Mouse (Mus musculus) liver, postnatal 0 days (tissue): Measurements from ENCODE around the gene Mrm3. TPM values are rescaled to one million over a fixed set of nuclear protein-coding genes. Genes with fewer than 3 reads are reported as not detected.

Experiments used
- ATAC-seq: fragments of 200-750 bp; cut with Nextera tagmentation; 2 replicates; pipeline ENCODE4 v1.8.0; 2017; ENCODE audit warnings: mild to moderate bottlenecking, moderate library complexity
- DNase-seq: peaks from one replicate; pipeline ENCODE4 v3.0.0-alpha.2; 2016
- H3K27ac ChIP-seq: fragments of 300-500 bp; sonication (generic); 2 replicates; pipeline ENCODE4 v1.5.1; 2014; ENCODE audit warnings: antibody characterized with exemption, moderate library complexity, mild to moderate bottlenecking, low read depth
- H3K27me3 ChIP-seq: fragments of 300-500 bp; sonication (generic); 2 replicates; pipeline ENCODE4 v1.6.1; 2014; ENCODE audit warnings: low read length, control low read depth, mixed read lengths; ENCODE audit not compliant: insufficient read depth
- H3K36me3 ChIP-seq: fragments of 300-500 bp; sonication (generic); replicated peaks from 2 replicates; pipeline ENCODE4 v1.6.1; 2014; ENCODE audit warnings: mild to moderate bottlenecking, control low read depth, low read length, moderate library complexity, mixed read lengths; ENCODE audit not compliant: insufficient read depth
- H3K4me1 ChIP-seq: fragments of 300-500 bp; sonication (generic); 2 replicates; pipeline ENCODE4 v1.6.1; 2014; ENCODE audit warnings: antibody characterized with exemption, mild to moderate bottlenecking, control low read depth; ENCODE audit not compliant: insufficient read depth
- H3K4me2 ChIP-seq: fragments of 300-500 bp; sonication (generic); 2 replicates; pipeline ENCODE4 v1.6.1; 2014; ENCODE audit warnings: low read depth, mild to moderate bottlenecking, low read length, moderate library complexity, mixed read lengths
- H3K4me3 ChIP-seq: fragments of 300-500 bp; sonication (generic); 2 replicates; pipeline ENCODE4 v1.5.1; 2014; ENCODE audit warnings: low read depth, low read length
- H3K9ac ChIP-seq: fragments of 300-500 bp; sonication (generic); replicated peaks from 2 replicates; pipeline ENCODE4 v1.6.1; 2014; ENCODE audit warnings: mild to moderate bottlenecking, moderate library complexity
- H3K9me3 ChIP-seq: fragments of 300-500 bp; sonication (generic); 2 replicates; pipeline ENCODE4 v1.6.1; 2016; ENCODE audit warnings: mild to moderate bottlenecking, control low read depth, low read length, mixed read lengths
- CTCF ChIP-seq: sonication (generic); IDR thresholded peaks from 2 replicates; pipeline ENCODE4 v1.5.1; 2016; ENCODE audit warnings: antibody characterized with exemption, low read depth
- EP300 ChIP-seq: IDR thresholded peaks from 2 replicates; pipeline ENCODE4 v1.6.1; 2016; ENCODE audit warnings: antibody characterized with exemption, low read depth, mild to moderate bottlenecking
- WGBS: fragments of 180-500 bp; shearing (Covaris S2); extraction: QIAGEN DNeasy Blood & Tissue Kit; methylation state at CpG from one replicate; pipeline ENCODE4 v1.1.7; 2014; ENCODE audit not compliant: insufficient replicate concordance; 5-methylcytosine and 5-hydroxymethylcytosine counted together
- polyA plus RNA-seq: library from polyadenylated mRNA; unstranded; fragments of >200 nt; fragmentation: Nextera tagmentation; extraction: Ambion mirVana; gene quantifications from 2 replicates; pipeline ENCODE4 v1.2.1, GENCODE M21; 2015

Gene Mrm3
- polyA plus RNA-seq, 1 experiment from 2014 or later: 14.8 TPM

- Histone ChIP-seq H3K36me3 (peaks cover 13% of the 10 kb centered on the region), H3K27me3 (no peaks in the 10 kb centered on the region), H3K9me3 (no peaks in the 10 kb centered on the region), H3K4me3 (no peak overlapping the region), H3K4me2 (no peak overlapping the region), H3K4me1 (peaks cover 10% of the 10 kb centered on the region), H3K27ac (no peak overlapping the region), H3K9ac (no peak overlapping the region)
- no peak for DNase-seq
- no peak for TF ChIP-seq EP300
- no peak for TF ChIP-seq CTCF
- ATAC-seq: no peak
Measured at GRCm38 (mm10) chr11:76246439-76246838, 2.9 kb downstream of the Mrm3 start.

- Histone ChIP-seq H3K27me3 (no peaks in the 10 kb centered on the region), H3K9me3 (no peaks in the 10 kb centered on the region), H3K36me3 (peaks cover 13% of the 10 kb centered on the region), H3K4me1 (peaks cover 10% of the 10 kb centered on the region), H3K4me2 (no peak overlapping the region), H3K27ac (no peak overlapping the region), H3K9ac (no peak overlapping the region), H3K4me3 (no peak overlapping the region)
- no peak for ATAC-seq
- DNase-seq: no peak
- 62% methylated on average over 2 of the region's 2 CpGs for WGBS
- TF ChIP-seq CTCF (no peak), EP300 (no peak)
Measured at GRCm38 (mm10) chr11:76247239-76247638, 3.7 kb downstream of the Mrm3 start.

GRCm38 (mm10) chr11:76252036-76252435 lies 8.5 kb downstream of the Mrm3 start:
- Histone ChIP-seq H3K27ac (no peak overlapping the region), H3K27me3 (no peaks in the 10 kb centered on the region), H3K4me3 (no peak overlapping the region), H3K36me3 (peaks cover 13% of the 10 kb centered on the region), H3K9me3 (no peaks in the 10 kb centered on the region), H3K4me1 (no peaks in the 10 kb centered on the region), H3K9ac (no peak overlapping the region), H3K4me2 (no peak overlapping the region)
- TF ChIP-seq EP300 (no peak), CTCF (no peak)
- no peak for ATAC-seq
- no peak for DNase-seq
- WGBS: 51% methylated on average over 3 of the region's 3 CpGs

GRCm38 (mm10) chr11:76253145-76253917 lies 9.8 kb downstream of the Mrm3 start:
- H3K27me3 ChIP-seq: no peaks in the 10 kb centered on the region
- no peak overlapping the region for H3K27ac ChIP-seq
- 53% methylated on average over 5 of the region's 5 CpGs for WGBS
- no peaks in the 10 kb centered on the region for H3K4me1 ChIP-seq
- ATAC-seq: peak; percentile 76
- H3K9ac ChIP-seq: no peak overlapping the region
- no peak overlapping the region for H3K4me3 ChIP-seq
- no peak overlapping the region for H3K4me2 ChIP-seq
- TF ChIP-seq CTCF: peak; percentile 91
- TF ChIP-seq EP300: no peak
- H3K36me3 ChIP-seq: peaks cover 10% of the 10 kb centered on the region
- no peaks in the 10 kb centered on the region for H3K9me3 ChIP-seq
- peak; percentile 87 for DNase-seq

GRCm38 (mm10) chr11:76253918-76254264 lies 10.4 kb downstream of the Mrm3 start:
- Histone ChIP-seq H3K9ac (no peak overlapping the region), H3K4me1 (no peaks in the 10 kb centered on the region), H3K27ac (no peak overlapping the region), H3K4me3 (no peak overlapping the region), H3K9me3 (no peaks in the 10 kb centered on the region), H3K27me3 (no peaks in the 10 kb centered on the region), H3K4me2 (no peak overlapping the region), H3K36me3 (peaks cover 10% of the 10 kb centered on the region)
- no peak for TF ChIP-seq CTCF
- no peak for TF ChIP-seq EP300
- ATAC-seq (no peak), DNase-seq (no peak)
- 86% methylated on average over 4 of the region's 4 CpGs for WGBS

GRCm38 (mm10) chr11:76255431-76256001 lies 12.0 kb downstream of the Mrm3 start:
- WGBS: 72% methylated on average over 4 of the region's 4 CpGs
- Histone ChIP-seq H3K36me3 (peaks cover 4% of the 10 kb centered on the region), H3K27ac (no peak overlapping the region), H3K4me2 (no peak overlapping the region), H3K4me1 (no peaks in the 10 kb centered on the region), H3K4me3 (no peak overlapping the region), H3K9me3 (no peaks in the 10 kb centered on the region), H3K27me3 (no peaks in the 10 kb centered on the region), H3K9ac (no peak overlapping the region)
- no peak for DNase-seq
- ATAC-seq: no peak
- TF ChIP-seq CTCF: no peak
- no peak for TF ChIP-seq EP300
